Mouse (Mus musculus) lung, postnatal 0 days (tissue): ENCODE measurements around the gene Stard10.
A peak's percentile ranks its signal among the peaks of the same experiment; 100 is the strongest.

Source experiments
- CTCF ChIP-seq: IDR thresholded peaks from 2 replicates; pipeline ENCODE4 v1.5.1; 2016; ENCODE audit warnings: antibody characterized with exemption, mild to moderate bottlenecking
- EP300 ChIP-seq: IDR thresholded peaks from 2 replicates; pipeline ENCODE4 v1.6.1; 2016; ENCODE audit warnings: antibody characterized with exemption, mild to moderate bottlenecking, control low read depth

DNA sequence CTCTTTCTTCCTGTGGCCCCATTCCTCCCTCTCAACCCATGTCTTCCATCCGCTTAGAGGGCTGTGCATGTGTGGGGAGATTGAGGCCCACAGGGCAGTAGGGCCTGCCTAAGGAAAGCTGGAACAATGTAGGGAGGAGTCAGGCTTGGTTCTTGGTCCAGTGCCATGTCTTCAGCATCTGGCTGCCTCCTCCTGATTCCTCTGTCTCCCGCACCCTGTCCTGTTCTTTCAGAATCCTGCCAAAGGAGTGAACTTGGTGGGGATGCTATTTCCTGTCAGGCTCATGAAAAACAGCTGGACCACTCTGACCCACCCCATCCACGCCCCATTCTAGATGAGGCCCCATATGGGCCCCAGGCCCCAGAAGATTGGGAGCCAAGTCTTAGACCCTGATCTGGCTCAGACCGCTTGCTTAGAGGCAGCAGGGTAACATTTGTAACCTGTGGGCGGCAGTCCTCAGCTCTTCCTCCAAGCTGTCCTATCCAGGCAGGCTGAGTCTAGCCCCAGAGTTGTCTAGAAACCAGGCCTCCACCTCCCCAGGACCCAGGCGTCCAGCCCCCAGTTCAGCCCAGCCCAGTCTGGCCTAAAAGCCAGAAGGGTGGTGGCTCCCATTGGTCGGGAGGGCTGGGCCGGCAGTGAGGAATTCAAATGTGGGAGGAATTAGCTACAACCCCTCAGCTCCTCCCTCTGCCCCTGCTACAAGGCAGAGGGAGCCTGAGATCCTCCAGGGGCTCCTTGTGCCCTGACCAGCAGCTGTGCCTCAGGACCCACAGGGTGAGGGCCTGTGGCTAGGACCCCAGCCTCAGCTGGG is 77.0 kb downstream of the Stard10 start:
- TF ChIP-seq EP300 (peak; percentile 27; the same call in 1 of the 2 replicates), CTCF (no peak; the same call in 1 of the 2 replicates)
